Mouse (Mus musculus) erythroid progenitor cell, adult 5-6 weeks (primary cell): ENCODE measurements around the gene Sult5a1. TPM values are rescaled to one million over a fixed set of nuclear protein-coding genes. Genes with fewer than 3 reads are reported as not detected.
A peak's percentile ranks its signal among the peaks of the same experiment; 100 is the strongest.
"Not testable (repeated sequence)": the region's sequence is repeated elsewhere in the genome, so short reads cannot be mapped to it uniquely, and the experiment has no call there.

Experiments
- ATAC-seq: replicated peaks from 2 replicates; pipeline ENCODE4 v1.8.0; 2016; ENCODE audit warnings: moderate number of reproducible peaks, mild to moderate bottlenecking, moderate TSS enrichment, inconsistent platforms; ENCODE audit not compliant: poor library complexity, low FRiP score, severe bottlenecking
- total RNA-seq, 2 experiments: library from RNA; stranded (forward) in 1 of 2; stranded (reverse) in 1 of 2; fragments of 150-400 nt in 1 of 2; fragments of 186-747, 209-891 nt in 1 of 2; gene quantifications; 2 replicates each; pipeline versions ENCODE4 v1.2.3 to v1.2.4; 2015 to 2017; ENCODE audit warnings: low replicate concordance in 2 of 2

The Sult5a1 gene
- total RNA-seq, 2 experiments from 2014 or later, result not detected

GRCm38 (mm10) chr8:123103285-123103684 is 54.8 kb downstream of the Sult5a1 start:
- no peak for ATAC-seq

- ATAC-seq, result not testable (repeated sequence)
Observed at GRCm38 (mm10) chr8:123102855-123103254, 55.3 kb downstream of the Sult5a1 start.

- peak; percentile 99 for ATAC-seq
Observed at GRCm38 (mm10) chr8:123101735-123102685, 56.1 kb downstream of the Sult5a1 start, which contains the start of gene Rpl13. Gene Rpl13, plus strand, starts transcription at chr8:123102350.

GRCm38 (mm10) chr8:123101244-123101643 is 56.9 kb downstream of the Sult5a1 start:
- ATAC-seq, result no peak

- no peak for ATAC-seq
Observed at GRCm38 (mm10) chr8:123100288-123100687, 57.8 kb downstream of the Sult5a1 start.

- no peak for ATAC-seq
Observed at GRCm38 (mm10) chr8:123097786-123098584, 60.1 kb downstream of the Sult5a1 start.

GRCm38 (mm10) chr8:123097216-123097615 is 60.9 kb downstream of the Sult5a1 start:
- ATAC-seq, result no peak

Other genes starting within 250 kb of the Sult5a1 start
- 81.8 and 106 TPM in 2 replicates for gene Ankrd11, start 116.0 kb downstream of the Sult5a1 start, total RNA-seq (2015; ENCODE audit: low replicate concordance)
- gene Ankrd11, start 116.0 kb downstream of the Sult5a1 start, total RNA-seq (2017; ENCODE audit: low replicate concordance), result 126 and 174 TPM in 2 replicates
- gene Spg7, start 95.4 kb downstream of the Sult5a1 start, total RNA-seq (2015; ENCODE audit: low replicate concordance), result 63.4 and 71.7 TPM in 2 replicates
- 50.3 and 65.2 TPM in 2 replicates for gene Spg7, start 95.4 kb downstream of the Sult5a1 start, total RNA-seq (2017; ENCODE audit: low replicate concordance)
- 320 and 376 TPM in 2 replicates for gene Rpl13, start 56.0 kb downstream of the Sult5a1 start, total RNA-seq (2015; ENCODE audit: low replicate concordance)
- gene Rpl13, start 56.0 kb downstream of the Sult5a1 start, total RNA-seq (2017; ENCODE audit: low replicate concordance), result 611 and 691 TPM in 2 replicates
- not detected in 2 replicates for gene Cpne7, start 40.9 kb downstream of the Sult5a1 start, total RNA-seq (2015; ENCODE audit: low replicate concordance)
- gene Cpne7, start 40.9 kb downstream of the Sult5a1 start, total RNA-seq (2017; ENCODE audit: low replicate concordance), result not detected in 2 replicates
- gene Dpep1, start 27.9 kb upstream of the Sult5a1 start, total RNA-seq (2015; ENCODE audit: low replicate concordance), result 0.84 and 2.2 TPM in 2 replicates
- 0.39 TPM in 1 of 2 replicates, not detected in the other for gene Dpep1, start 27.9 kb upstream of the Sult5a1 start, total RNA-seq (2017; ENCODE audit: low replicate concordance)
- 20.1 and 49.0 TPM in 2 replicates for gene Chmp1a, start 54.4 kb upstream of the Sult5a1 start, total RNA-seq (2015; ENCODE audit: low replicate concordance)
- gene Chmp1a, start 54.4 kb upstream of the Sult5a1 start, total RNA-seq (2017; ENCODE audit: low replicate concordance), result 19.7 and 25.7 TPM in 2 replicates
- not detected in 2 replicates for gene Spata33, start 54.5 kb upstream of the Sult5a1 start, total RNA-seq (2015; ENCODE audit: low replicate concordance)
- 0.26 and 2.3 TPM in 2 replicates for gene Spata33, start 54.5 kb upstream of the Sult5a1 start, total RNA-seq (2017; ENCODE audit: low replicate concordance)
- gene Cdk10, start 66.5 kb upstream of the Sult5a1 start, total RNA-seq (2015; ENCODE audit: low replicate concordance), result 3.2 and 9.2 TPM in 2 replicates
- 5.3 and 9.1 TPM in 2 replicates for gene Cdk10, start 66.5 kb upstream of the Sult5a1 start, total RNA-seq (2017; ENCODE audit: low replicate concordance)
- 0.42 and 0.72 TPM in 2 replicates for gene Spata2l, start 77.9 kb upstream of the Sult5a1 start, total RNA-seq (2015; ENCODE audit: low replicate concordance)
- 1.7 TPM in 1 of 2 replicates, not detected in the other for gene Spata2l, start 77.9 kb upstream of the Sult5a1 start, total RNA-seq (2017; ENCODE audit: low replicate concordance)
- gene Zfp276, start 95.9 kb upstream of the Sult5a1 start, total RNA-seq (2015; ENCODE audit: low replicate concordance), result 3.6 and 13.8 TPM in 2 replicates
- gene Zfp276, start 95.9 kb upstream of the Sult5a1 start, total RNA-seq (2017; ENCODE audit: low replicate concordance), result 5.6 and 8.0 TPM in 2 replicates
- 4.7 and 11.3 TPM in 2 replicates for gene Vps9d1, start 96.0 kb upstream of the Sult5a1 start, total RNA-seq (2015; ENCODE audit: low replicate concordance)
- 9.2 and 16.8 TPM in 2 replicates for gene Vps9d1, start 96.0 kb upstream of the Sult5a1 start, total RNA-seq (2017; ENCODE audit: low replicate concordance)
- 47.9 and 75.0 TPM in 2 replicates for gene Fanca, start 160.3 kb upstream of the Sult5a1 start, total RNA-seq (2015; ENCODE audit: low replicate concordance)
- gene Fanca, start 160.3 kb upstream of the Sult5a1 start, total RNA-seq (2017; ENCODE audit: low replicate concordance), result 31.5 and 34.1 TPM in 2 replicates
- gene Spire2, start 174.4 kb upstream of the Sult5a1 start, total RNA-seq (2015; ENCODE audit: low replicate concordance), result not detected in 2 replicates
- gene Spire2, start 174.4 kb upstream of the Sult5a1 start, total RNA-seq (2017; ENCODE audit: low replicate concordance), result not detected in 2 replicates
- 36.4 and 48.6 TPM in 2 replicates for gene Tcf25, start 215.4 kb upstream of the Sult5a1 start, total RNA-seq (2015; ENCODE audit: low replicate concordance)
- gene Tcf25, start 215.4 kb upstream of the Sult5a1 start, total RNA-seq (2017; ENCODE audit: low replicate concordance), result 27.2 and 70.3 TPM in 2 replicates
- gene Mc1r, start 248.8 kb upstream of the Sult5a1 start, total RNA-seq (2015; ENCODE audit: low replicate concordance), result not detected in 2 replicates
- not detected in 2 replicates for gene Mc1r, start 248.8 kb upstream of the Sult5a1 start, total RNA-seq (2017; ENCODE audit: low replicate concordance)